Mouse (Mus musculus) neural tube, embryonic 11.5 days (tissue): ENCODE data around the gene Rgs9bp. TPM values are rescaled to one million over a fixed set of nuclear protein-coding genes. Genes with fewer than 3 reads are reported as not detected.

ENCODE experiments used
- polyA plus RNA-seq: library from polyadenylated mRNA; unstranded; fragments of >200 nt; fragmentation: Nextera tagmentation; extraction: Ambion mirVana; gene quantifications from 2 replicates; pipeline ENCODE4 v1.2.1, GENCODE M21; 2014

The Rgs9bp gene
- polyA plus RNA-seq, 1 experiment from 2014 or later = 0.24 TPM

Other genes with a start within 250 kb of the Rgs9bp start
- gene Faap24, start 188.7 kb downstream of the Rgs9bp start, polyA plus RNA-seq = 19.9 and 22.4 TPM in 2 replicates
- 39.3 and 40.8 TPM in 2 replicates for gene Cep89, start 188.5 kb downstream of the Rgs9bp start, polyA plus RNA-seq
- not detected in 2 replicates for gene Slc7a9, start 136.8 kb downstream of the Rgs9bp start, polyA plus RNA-seq
- 0.11 TPM in 1 of 2 replicates, not detected in the other for gene Tdrd12, start 47.8 kb downstream of the Rgs9bp start, polyA plus RNA-seq
- 47.2 and 47.8 TPM in 2 replicates for gene Nudt19, start 29.3 kb downstream of the Rgs9bp start, polyA plus RNA-seq
- 28.0 and 28.2 TPM in 2 replicates for gene Ankrd27, start 662 bp upstream of the Rgs9bp start, polyA plus RNA-seq
- 272 and 275 TPM in 2 replicates for gene Pdcd5, start 61.9 kb upstream of the Rgs9bp start, polyA plus RNA-seq
- 26.5 and 34.2 TPM in 2 replicates for gene Dpy19l3, start 168.9 kb upstream of the Rgs9bp start, polyA plus RNA-seq
- gene Zfp507, start 217.4 kb upstream of the Rgs9bp start, polyA plus RNA-seq = 15.8 and 18.1 TPM in 2 replicates